Mouse (Mus musculus) embryonic stem cell, embryonic (primary cell): Measurements from ENCODE around the gene Nmb.
"Not testable (repeated sequence)": the region's sequence is repeated elsewhere in the genome, so short reads cannot be mapped to it uniquely, and the experiment has no call there.

ENCODE experiments used
- CTCF ChIA-PET, 4 experiments: fragments of 300-600 bp in 2 of 4; fragments of 350-600 bp in 2 of 4; sonication (Branson Sonifier 250); formaldehyde crosslinking; loops; one replicate each; lab custom pipeline; 2022; ENCODE audit warnings: inconsistent platforms in 2 of 4; lab: Charles Lee
- POLR2A ChIA-PET, 4 experiments: fragments of 300-600 bp in 2 of 4; fragments of 350-600 bp in 2 of 4; sonication (Branson Sonifier 250); formaldehyde crosslinking; loops; one replicate each; lab custom pipeline; 2022; ENCODE audit warnings: antibody characterized with exemption in 4 of 4, inconsistent platforms in 1 of 4; lab: Charles Lee

Gene Nmb

DNA sequence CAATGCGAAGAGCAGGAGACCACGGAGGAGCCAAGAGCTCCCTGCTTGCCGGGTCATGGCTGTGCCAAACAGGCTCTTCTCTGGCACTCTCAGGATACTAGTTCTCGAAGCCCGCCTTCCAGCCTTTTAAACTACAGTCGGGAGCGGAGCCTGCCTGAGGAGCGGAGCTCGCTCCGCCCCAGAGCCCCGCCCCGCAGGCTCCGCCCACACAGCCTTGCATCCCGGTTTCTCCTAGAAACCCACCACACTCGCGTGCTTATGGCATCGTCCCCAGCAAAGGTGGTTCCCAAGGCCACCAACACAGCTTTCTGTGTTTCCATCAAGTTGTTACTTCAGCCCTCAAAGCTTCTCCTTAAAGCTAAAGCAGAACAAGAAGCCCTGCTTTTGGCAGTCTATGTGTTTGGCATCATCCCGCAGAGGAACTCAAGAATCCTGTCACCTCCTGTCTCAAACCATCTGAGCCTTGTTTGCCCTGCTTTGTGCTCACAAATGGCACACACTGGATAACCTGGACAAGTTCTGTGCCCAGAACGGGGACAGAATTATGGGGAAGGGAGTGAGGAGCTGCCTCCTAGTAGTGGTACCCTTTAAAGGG lies at the start of gene Nmb:
Gene Nmb (minus strand): TSS at position 156 of the 595 bp plus-strand sequence.
- POLR2A ChIA-PET: interaction anchor here (0.6 to 9.7 kb wide), 44 partner anchors 8 to 439 kb away, joined by 3 to 125 read pairs (median 4); partner anchors contain the start of genes Alpk3 (in 2 of the 4), Zscan2 (in 2 of the 4) and Sec11a (in 1 of the 4)
- CTCF ChIA-PET: interaction anchor here (0.7 to 1.1 kb wide), 9 partner anchors 8 to 108 kb away, joined by 3 read pairs; no protein-coding TSS in a partner anchor

GRCm38 (mm10) chr7:80954251-80954650 lies 49.4 kb upstream of the Nmb start:
- POLR2A ChIA-PET: interaction anchor here in 2 of 4 experiments (0.8 to 1.4 kb wide), 5 partner anchors 9 to 65 kb away, joined by 3 to 8 read pairs (median 3); no protein-coding TSS in a partner anchor

DNA sequence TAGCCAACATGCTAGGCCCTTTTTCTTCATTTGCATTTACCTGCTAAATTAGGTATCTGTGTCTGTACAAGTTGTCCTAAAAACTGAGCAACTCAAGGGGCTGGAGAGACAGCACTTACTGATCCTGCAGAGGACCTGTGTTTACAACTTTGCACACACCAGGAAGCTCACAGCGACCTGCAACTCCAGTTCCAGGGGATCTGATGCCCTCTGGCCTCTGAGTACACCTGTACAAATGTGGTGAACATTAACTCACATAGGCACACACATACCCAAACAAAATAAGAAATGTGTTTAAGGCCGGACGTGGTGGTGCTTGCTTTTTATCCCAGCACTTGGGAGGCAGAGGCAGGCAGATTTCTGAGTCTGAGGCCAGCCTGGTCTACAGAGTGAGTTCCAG lies 47.3 kb upstream of the Nmb start:
- ChIA-PET CTCF (interaction anchor here in 1 of 4 experiments (1.2 kb wide), 1 partner anchor 69 kb away, joined by 3 read pairs; no protein-coding TSS in a partner anchor), POLR2A (interaction anchor here in 1 of 4 experiments (1.6 kb wide), 1 partner anchor 11 kb away, joined by 3 read pairs; no protein-coding TSS in a partner anchor)

More at GRCm38 (mm10) chr7:80954251-80954650, 49.4 kb upstream of the Nmb start:
- CTCF ChIA-PET: no interaction called here

- ChIA-PET CTCF (no interaction called here), POLR2A (no interaction called here)
Measured at GRCm38 (mm10) chr7:80951461-80951860, 46.6 kb upstream of the Nmb start.

DNA sequence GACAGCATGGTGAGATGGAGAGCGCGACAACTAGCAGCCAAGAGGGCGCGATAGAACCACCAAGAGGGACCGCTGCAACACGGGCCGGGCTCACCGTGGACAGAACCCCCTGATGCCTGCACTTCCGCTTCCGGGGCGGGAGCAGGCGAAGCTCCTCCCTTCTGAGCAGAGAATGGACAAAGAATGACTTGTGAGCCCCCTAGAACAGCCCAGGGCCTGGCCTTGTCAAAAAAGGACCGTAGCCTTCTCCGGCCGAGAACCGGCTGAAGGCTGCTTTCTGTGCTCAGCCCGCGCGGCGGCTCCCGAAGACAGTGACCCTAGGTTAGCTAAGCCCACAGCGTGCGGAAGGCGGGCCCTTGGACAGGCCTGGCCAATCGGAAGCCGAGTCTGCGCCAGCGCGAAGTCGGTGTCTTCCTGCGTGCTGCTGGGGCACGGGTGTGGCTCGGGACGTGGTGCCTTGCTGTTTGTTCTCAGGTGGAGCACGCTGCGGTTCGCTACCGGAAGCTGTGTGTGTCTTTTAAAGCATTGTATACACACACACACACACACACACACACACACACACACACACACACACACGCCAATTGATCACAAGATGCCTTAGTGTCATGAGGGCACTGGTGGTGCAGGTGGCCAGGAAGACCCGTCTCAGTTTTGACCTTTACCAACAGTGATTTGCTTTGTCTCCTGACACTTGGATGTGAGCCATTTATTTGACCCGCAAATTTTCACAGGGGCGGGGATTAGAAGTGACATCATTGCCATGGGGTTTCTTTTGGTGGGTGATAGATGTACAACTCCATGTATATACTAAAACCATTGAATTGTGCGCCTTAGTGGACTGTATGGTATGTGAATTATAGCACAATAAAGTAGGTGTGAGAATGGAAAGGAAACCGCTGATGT lies 42.8 kb upstream of the Nmb start, which contains the start of gene Sec11a:
Gene Sec11a (minus strand): TSS at position 336 of the 906 bp plus-strand sequence.
- CTCF ChIA-PET: interaction anchor here (0.5 to 2.7 kb wide), 14 partner anchors 25 to 1504 kb away, joined by 3 to 15 read pairs (median 3); no protein-coding TSS in a partner anchor

GRCm38 (mm10) chr7:80939808-80940207 lies 34.9 kb upstream of the Nmb start:
- POLR2A ChIA-PET: interaction anchor here in 2 of 4 experiments (0.7 to 5.7 kb wide), 6 partner anchors 8 to 201 kb away, joined by 3 to 60 read pairs (median 3); partner anchors contain the start of genes Alpk3 (in 1 of the 2) and Sec11a (in 1 of the 2)
- CTCF ChIA-PET: interaction anchor here in 1 of 4 experiments (1.5 kb wide), 1 partner anchor 121 kb away, joined by 3 read pairs; no protein-coding TSS in a partner anchor

More for the DNA sequence above, 42.8 kb upstream of the Nmb start, which contains the start of gene Sec11a:
- POLR2A ChIA-PET: interaction anchor here (0.5 to 4.7 kb wide), 103 partner anchors 8 to 1697 kb away, joined by 3 to 60 read pairs (median 5); partner anchors contain the start of genes Zscan2 (in 3 of the 4), Alpk3 (in 2 of the 4), Wdr73 (in 2 of the 4) and Nmb (in 1 of the 4)

GRCm38 (mm10) chr7:80937304-80937666 lies 32.4 kb upstream of the Nmb start:
- POLR2A ChIA-PET: interaction anchor here (0.6 to 5.7 kb wide), 7 partner anchors 10 to 76 kb away, joined by 3 to 60 read pairs (median 3); partner anchors contain the start of genes Sec11a (in 2 of the 4) and Zscan2 (in 1 of the 4)
- CTCF ChIA-PET: not testable (repeated sequence)

GRCm38 (mm10) chr7:80936617-80937303 lies 31.9 kb upstream of the Nmb start:
- POLR2A ChIA-PET: interaction anchor here in 3 of 4 experiments (0.6 to 5.7 kb wide), 9 partner anchors 8 to 76 kb away, joined by 3 to 60 read pairs (median 3); partner anchors contain the start of genes Sec11a (in 2 of the 3) and Zscan2 (in 1 of the 3)
- CTCF ChIA-PET: not testable (repeated sequence)

DNA sequence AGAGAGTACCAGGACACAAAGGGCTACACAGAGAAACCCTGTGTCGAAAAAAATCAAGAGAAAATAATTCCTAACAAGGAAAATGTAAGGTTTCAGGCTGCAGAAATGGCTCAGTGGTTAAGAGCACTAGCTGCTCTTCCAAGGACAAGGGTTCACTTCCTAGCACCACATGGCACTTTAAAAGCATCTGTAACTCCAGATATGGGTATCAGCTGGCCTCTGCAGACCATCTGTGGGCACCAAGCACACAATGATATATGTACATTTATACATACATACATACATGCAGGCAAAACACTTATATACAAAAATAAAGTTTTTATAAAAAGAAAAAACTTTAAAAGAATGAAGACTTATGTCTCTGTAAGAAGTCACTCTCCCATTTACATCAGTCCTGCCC lies 31.0 kb upstream of the Nmb start:
- POLR2A ChIA-PET: interaction anchor here in 2 of 4 experiments (0.7 to 5.7 kb wide), 11 partner anchors 8 to 166 kb away, joined by 3 to 60 read pairs (median 3); partner anchors contain the start of genes Sec11a (in 2 of the 2) and Alpk3 (in 1 of the 2)
- CTCF ChIA-PET: no interaction called here

GRCm38 (mm10) chr7:80932777-80933176 lies 27.9 kb upstream of the Nmb start:
- CTCF ChIA-PET: interaction anchor here in 1 of 4 experiments (0.7 kb wide), 3 partner anchors 13 to 143 kb away, joined by 3 read pairs; no protein-coding TSS in a partner anchor

GRCm38 (mm10) chr7:80931618-80932207 lies 26.8 kb upstream of the Nmb start:
- POLR2A ChIA-PET: interaction anchor here in 2 of 4 experiments (0.9 to 4.5 kb wide), 14 partner anchors 8 to 529 kb away, joined by 3 to 17 read pairs (median 4); partner anchors contain the start of genes Sec11a (in 2 of the 2), Nmb (in 1 of the 2) and Wdr73 (in 1 of the 2)
- CTCF ChIA-PET: interaction anchor here in 1 of 4 experiments (0.9 kb wide), 1 partner anchor 129 kb away, joined by 3 read pairs; no protein-coding TSS in a partner anchor

More at GRCm38 (mm10) chr7:80932777-80933176, 27.9 kb upstream of the Nmb start:
- POLR2A ChIA-PET: interaction anchor here in 3 of 4 experiments (0.7 to 4.5 kb wide), 14 partner anchors 12 to 373 kb away, joined by 3 to 17 read pairs (median 6); partner anchors contain the start of genes Sec11a (in 2 of the 3) and Wdr73 (in 1 of the 3)

DNA sequence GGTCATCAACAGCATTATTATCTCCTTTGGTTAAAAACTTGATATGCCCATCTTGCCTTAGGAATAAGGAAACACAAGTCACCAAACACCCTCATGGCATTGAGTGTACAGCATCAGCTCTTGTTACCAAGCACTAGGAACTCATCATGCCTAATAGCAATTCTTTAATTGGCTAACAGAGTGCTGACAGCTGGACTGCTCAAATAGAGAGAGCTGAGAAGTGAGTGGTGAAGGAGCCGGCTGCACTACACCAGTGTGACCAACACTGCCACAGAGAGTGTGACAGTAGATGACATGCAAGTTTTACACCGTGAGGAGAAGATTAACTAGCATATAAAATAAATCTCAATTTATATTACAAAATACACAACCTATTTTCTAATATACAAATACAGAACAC lies 18.3 kb upstream of the Nmb start:
- CTCF ChIA-PET: no interaction called here

GRCm38 (mm10) chr7:80919647-80920008 lies 14.8 kb upstream of the Nmb start:
- CTCF ChIA-PET: interaction anchor here in 2 of 4 experiments (0.5 kb wide), 3 partner anchors 13 to 85 kb away, joined by 3 to 4 read pairs (median 3); no protein-coding TSS in a partner anchor
- POLR2A ChIA-PET: interaction anchor here in 3 of 4 experiments (0.7 to 2.5 kb wide), 7 partner anchors 14 to 140 kb away, joined by 3 to 10 read pairs (median 5); partner anchors contain the start of genes Nmb (in 2 of the 3) and Wdr73 (in 2 of the 3)

More for the DNA sequence above, 18.3 kb upstream of the Nmb start:
- POLR2A ChIA-PET: interaction anchor here in 1 of 4 experiments (1.0 to 4.6 kb wide), 3 partner anchors 9 to 69 kb away, joined by 3 to 19 read pairs (median 8); no protein-coding TSS in a partner anchor

GRCm38 (mm10) chr7:80918982-80919646 lies 14.2 kb upstream of the Nmb start:
- CTCF ChIA-PET: interaction anchor here in 1 of 4 experiments (0.5 kb wide), 1 partner anchor 86 kb away, joined by 3 read pairs; no protein-coding TSS in a partner anchor
- POLR2A ChIA-PET: interaction anchor here in 3 of 4 experiments (0.9 to 2.5 kb wide), 10 partner anchors 13 to 140 kb away, joined by 3 to 10 read pairs (median 3); partner anchors contain the start of genes Nmb (in 2 of the 3) and Wdr73 (in 2 of the 3)

GRCm38 (mm10) chr7:80917916-80918465 lies 13.1 kb upstream of the Nmb start:
- CTCF ChIA-PET: no interaction called here
- POLR2A ChIA-PET: interaction anchor here in 2 of 4 experiments (0.9 to 2.4 kb wide), 9 partner anchors 14 to 57 kb away, joined by 3 to 10 read pairs (median 3); partner anchors contain the start of genes Wdr73 (in 2 of the 2), Sec11a (in 1 of the 2) and Zscan2 (in 1 of the 2)
